In the genomic region with DNA sequence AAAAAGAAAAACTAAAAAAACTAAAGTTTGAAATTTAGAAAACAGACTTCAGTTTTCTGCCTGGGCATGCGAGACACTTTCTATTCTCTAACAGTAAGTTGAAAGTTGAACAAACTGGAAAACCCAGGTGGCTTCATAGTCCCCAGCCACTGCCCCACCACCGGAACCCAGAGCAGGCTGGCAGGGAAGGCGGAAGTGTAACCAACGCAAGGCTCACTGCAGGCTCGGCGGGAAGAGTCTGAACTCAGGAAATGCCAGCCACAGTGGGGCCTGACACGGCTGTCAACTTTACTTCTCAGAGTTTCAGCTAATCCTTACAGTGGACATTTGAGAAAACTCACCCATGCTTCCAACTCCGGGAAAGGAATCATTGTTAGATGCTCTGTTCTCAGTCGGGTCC, we compare ENCODE assay signal across 12 mouse cellular contexts.
DNase-seq lines count a peak whose midpoint lies in the region; ATAC-seq and TF ChIP-seq lines count a peak whose summit lies in the region.
"Had no signal": no experiment of that assay in that cellular context is flagged by ENCODE, and none has a peak within 500 bp of the region (broad histone marks: within the 10 kb centered on the region; RNA-seq: fewer than 3 reads in every experiment).

No protein-coding gene starts in this region.

- no peak overlapping the region for H3K4me2 ChIP-seq in liver, embryonic 16.5 days (ENCODE audit: low read depth, low read length)
- no peak overlapping the region for H3K4me2 ChIP-seq in liver, embryonic 11.5 days
- H3K4me2 ChIP-seq in hindbrain, postnatal 0 days (ENCODE audit: low read depth, low read length): no peak overlapping the region
- H3K4me2 ChIP-seq: limb, embryonic 12.5 days had no signal

- no peaks in the 10 kb centered on the region for H3K27me3 ChIP-seq in liver, embryonic 16.5 days (ENCODE audit: control insufficient read depth, insufficient read depth, low read depth, low read length)
- H3K27me3 ChIP-seq in liver, embryonic 11.5 days (replicated peaks; ENCODE audit: control insufficient read depth, insufficient read depth, low read length): no peaks in the 10 kb centered on the region
- no peaks in the 10 kb centered on the region for H3K27me3 ChIP-seq in embryonic facial prominence, embryonic 10.5 days (replicated peaks; ENCODE audit: low read depth, poor library complexity, severe bottlenecking)
- H3K27me3 ChIP-seq in hindbrain, postnatal 0 days (ENCODE audit: insufficient read depth, low read length): no peaks in the 10 kb centered on the region
- H3K27me3 ChIP-seq: limb, embryonic 12.5 days had no signal

- no peaks in the 10 kb centered on the region for H3K4me1 ChIP-seq in liver, embryonic 16.5 days (ENCODE audit: control insufficient read depth, low read depth, low read length)
- H3K4me1 ChIP-seq in liver, embryonic 11.5 days (replicated peaks; ENCODE audit: control insufficient read depth, insufficient read depth, low read length): peaks cover 4% of the 10 kb centered on the region
- H3K4me1 ChIP-seq in embryonic facial prominence, embryonic 10.5 days: peaks cover 22% of the 10 kb centered on the region
- no peaks in the 10 kb centered on the region for H3K4me1 ChIP-seq in hindbrain, postnatal 0 days (ENCODE audit: insufficient read depth, low read length)

- no peak overlapping the region for H3K4me3 ChIP-seq in liver, embryonic 16.5 days (ENCODE audit: low read depth, low read length)
- H3K4me3 ChIP-seq in liver, embryonic 11.5 days (ENCODE audit: low read depth, low read length): no peak overlapping the region
- H3K4me3 ChIP-seq in embryonic facial prominence, embryonic 10.5 days: no peak overlapping the region
- no peak overlapping the region for H3K4me3 ChIP-seq in hindbrain, postnatal 0 days (ENCODE audit: low read length)
- H3K4me3 ChIP-seq: hindbrain, embryonic 10.5 days; limb, embryonic 12.5 days had no signal

- no peaks in the 10 kb centered on the region for H3K36me3 ChIP-seq in liver, embryonic 16.5 days (ENCODE audit: control insufficient read depth, insufficient read depth)
- H3K36me3 ChIP-seq in liver, embryonic 11.5 days (ENCODE audit: control insufficient read depth, insufficient read depth, low read length): no peaks in the 10 kb centered on the region
- H3K36me3 ChIP-seq in embryonic facial prominence, embryonic 10.5 days (replicated peaks): no peaks in the 10 kb centered on the region
- H3K36me3 ChIP-seq in hindbrain, postnatal 0 days (ENCODE audit: insufficient read depth, low read length): no peaks in the 10 kb centered on the region
- H3K36me3 ChIP-seq: hindbrain, embryonic 10.5 days; limb, embryonic 12.5 days had no signal

- no peak for DNase-seq in liver, embryonic 11.5 days (ENCODE audit: low spot score)
- DNase-seq in embryonic facial prominence, embryonic 10.5 days (ENCODE audit: low spot score): peak; percentile 25
- DNase-seq in thymus, postnatal 25 days: peak; percentile 74
- no peak for DNase-seq in hindbrain, postnatal 0 days (ENCODE audit: low spot score)
- DNase-seq in gastrocnemius, adult 8-10 months (ENCODE audit: low spot score in 2 of 2): no peak
- DNase-seq in kidney, postnatal 36 days: no peak
- DNase-seq: cerebellum, postnatal 10 days; kidney, adult 2 months had no signal

- TF ChIP-seq CTCF in hindbrain, postnatal 0 days (IDR thresholded peaks at IDR 0.05; ENCODE audit: low read depth): no peak

- no peak overlapping the region for H3K9ac ChIP-seq in liver, embryonic 16.5 days (ENCODE audit: low read depth, low read length)
- no peak overlapping the region for H3K9ac ChIP-seq in liver, embryonic 11.5 days (ENCODE audit: low read depth, low read length)
- no peak overlapping the region for H3K9ac ChIP-seq in hindbrain, postnatal 0 days (replicated peaks; ENCODE audit: low read length)
- H3K9ac ChIP-seq: limb, embryonic 12.5 days had no signal

- WGBS in liver, embryonic 16.5 days (ENCODE audit: insufficient replicate concordance): 29% methylated on average over 9 of the region's 9 CpGs
- WGBS in liver, embryonic 11.5 days: 73% methylated on average over 9 of the region's 9 CpGs
- WGBS in embryonic facial prominence, embryonic 10.5 days: 67% methylated on average over 9 of the region's 9 CpGs
- WGBS in hindbrain, postnatal 0 days: 71% methylated on average over 9 of the region's 9 CpGs

- ATAC-seq in liver, embryonic 16.5 days (ENCODE audit: low read depth): 0 out of 2 replicates have a peak, but pooled peaks have one; percentile 47
- no peak for ATAC-seq in liver, embryonic 11.5 days (replicated peaks; ENCODE audit: low FRiP score)
- ATAC-seq in neutrophil, adult 5-6 weeks (ENCODE audit: extremely low read depth, insufficient number of reproducible peaks, low FRiP score, poor library complexity, severe bottlenecking): peak; percentile 69
- no peak for ATAC-seq in hindbrain, postnatal 0 days

- H3K27ac ChIP-seq in liver, embryonic 16.5 days (ENCODE audit: low read length): no peak overlapping the region
- no peak overlapping the region for H3K27ac ChIP-seq in liver, embryonic 11.5 days (ENCODE audit: low read depth, low read length)
- no peak overlapping the region for H3K27ac ChIP-seq in embryonic facial prominence, embryonic 10.5 days (replicated peaks)
- H3K27ac ChIP-seq in hindbrain, postnatal 0 days: no peak overlapping the region
- H3K27ac ChIP-seq: hindbrain, embryonic 10.5 days; limb, embryonic 12.5 days had no signal

- H3K9me3 ChIP-seq in liver, embryonic 16.5 days (replicated peaks; ENCODE audit: control insufficient read depth, low read length): no peaks in the 10 kb centered on the region
- H3K9me3 ChIP-seq in liver, embryonic 11.5 days (ENCODE audit: control insufficient read depth, low read length): no peaks in the 10 kb centered on the region
- peaks cover 8% of the 10 kb centered on the region; the same call in 1 of the 2 replicates for H3K9me3 ChIP-seq in embryonic facial prominence, embryonic 10.5 days
- H3K9me3 ChIP-seq in hindbrain, postnatal 0 days (ENCODE audit: low read length): no peaks in the 10 kb centered on the region
- H3K9me3 ChIP-seq: limb, embryonic 12.5 days had no signal

Comparison
In these comparisons a context has a peak if more than half of its experiments do, and no peak if none do; other contexts are left out.
1. ATAC-seq: peak in liver, embryonic 16.5 days (single experiment) and neutrophil, adult 5-6 weeks (single experiment); none in liver, embryonic 11.5 days (single experiment) and hindbrain, postnatal 0 days (single experiment).
2. DNase-seq: peak in embryonic facial prominence, embryonic 10.5 days (single experiment) and thymus, postnatal 25 days (single experiment); none in liver, embryonic 11.5 days (single experiment), hindbrain, postnatal 0 days (single experiment), gastrocnemius, adult 8-10 months (0 of 2) and kidney, postnatal 36 days (0 of 2).